Mouse (Mus musculus): Measurements from ENCODE around the gene Cd82. TPM values are rescaled to one million over a fixed set of nuclear protein-coding genes. Genes with fewer than 3 reads are reported as not detected.

Cd82 gene
- polyA plus RNA-seq, 1 experiment from 2014 or later, result 22.2 TPM

GRCm38 (mm10) chr2:93478744-93479143 is 15.8 kb upstream of the Cd82 start:
- no peak for TF ChIP-seq CTCF (IDR thresholded peaks at IDR 0.05; ENCODE audit: low read depth)
- H3K9ac ChIP-seq, result no peak overlapping the region
- H3K4me2 ChIP-seq, result no peak overlapping the region
- peak; percentile 25 for DNase-seq
- no peaks in the 10 kb centered on the region for H3K27me3 ChIP-seq (ENCODE audit: insufficient read depth, low read length)
- 40% methylated on average over 5 of the region's 5 CpGs for WGBS
- no peak for ATAC-seq (ENCODE audit: insufficient read depth)
- 0 out of 2 replicates have a peak overlapping the region, but pooled peaks have one; percentile 15 for H3K27ac ChIP-seq (ENCODE audit: low read depth)
- H3K9me3 ChIP-seq (ENCODE audit: low read depth, low read length), result no peaks in the 10 kb centered on the region
- no peaks in the 10 kb centered on the region for H3K4me1 ChIP-seq (ENCODE audit: insufficient read depth)
- H3K4me3 ChIP-seq (ENCODE audit: low read depth, low read length), result no peak overlapping the region
- H3K36me3 ChIP-seq (ENCODE audit: insufficient read depth), result no peaks in the 10 kb centered on the region

- no peak overlapping the region for H3K4me3 ChIP-seq (ENCODE audit: low read depth, low read length)
- ATAC-seq (ENCODE audit: insufficient read depth), result peak; percentile 51; the same call in 1 of the 2 replicates
- WGBS, result 50% methylated on average over 7 of the region's 7 CpGs
These were observed 14.6 kb upstream of the Cd82 start for GRCm38 (mm10) chr2:93477519-93477918.

GRCm38 (mm10) chr2:93476487-93476886 is 13.5 kb upstream of the Cd82 start:
- Histone ChIP-seq H3K9me3 (ENCODE audit: low read depth, low read length) (no peaks in the 10 kb centered on the region), H3K27me3 (ENCODE audit: insufficient read depth, low read length) (no peaks in the 10 kb centered on the region), H3K4me1 (ENCODE audit: insufficient read depth) (no peaks in the 10 kb centered on the region), H3K4me3 (ENCODE audit: low read depth, low read length) (no peak overlapping the region), H3K27ac (ENCODE audit: low read depth) (no peak overlapping the region), H3K4me2 (no peak overlapping the region), H3K36me3 (ENCODE audit: insufficient read depth) (no peaks in the 10 kb centered on the region), H3K9ac (no peak overlapping the region)
- DNase-seq (no peak), ATAC-seq (ENCODE audit: insufficient read depth) (no peak)
- no peak for TF ChIP-seq CTCF (IDR thresholded peaks at IDR 0.05; ENCODE audit: low read depth)
- 83% methylated on average over 7 of the region's 7 CpGs for WGBS

More at GRCm38 (mm10) chr2:93477519-93477918, 14.6 kb upstream of the Cd82 start:
- Histone ChIP-seq H3K4me1 (ENCODE audit: insufficient read depth) (no peaks in the 10 kb centered on the region), H3K9me3 (ENCODE audit: low read depth, low read length) (no peaks in the 10 kb centered on the region), H3K4me2 (no peak overlapping the region), H3K27me3 (ENCODE audit: insufficient read depth, low read length) (no peaks in the 10 kb centered on the region), H3K9ac (no peak overlapping the region), H3K27ac (ENCODE audit: low read depth) (no peak overlapping the region), H3K36me3 (ENCODE audit: insufficient read depth) (no peaks in the 10 kb centered on the region)
- peak; percentile 80 for DNase-seq
- peak; percentile 98 for TF ChIP-seq CTCF (IDR thresholded peaks at IDR 0.05; ENCODE audit: low read depth)

- no peak overlapping the region for H3K9ac ChIP-seq
- H3K36me3 ChIP-seq (ENCODE audit: insufficient read depth), result no peaks in the 10 kb centered on the region
- DNase-seq (peak; percentile 98), ATAC-seq (ENCODE audit: insufficient read depth) (peak; percentile 32)
- no peaks in the 10 kb centered on the region for H3K27me3 ChIP-seq (ENCODE audit: insufficient read depth, low read length)
- H3K4me2 ChIP-seq, result no peak overlapping the region
- peaks cover 4% of the 10 kb centered on the region; the same call in 1 of the 2 replicates for H3K4me1 ChIP-seq (ENCODE audit: insufficient read depth)
- no peak overlapping the region for H3K4me3 ChIP-seq (ENCODE audit: low read depth, low read length)
- H3K9me3 ChIP-seq (ENCODE audit: low read depth, low read length), result no peaks in the 10 kb centered on the region
- WGBS, result 2% methylated on average over 11 of the region's 11 CpGs
- no peak overlapping the region for H3K27ac ChIP-seq (ENCODE audit: low read depth)
- TF ChIP-seq CTCF (IDR thresholded peaks at IDR 0.05; ENCODE audit: low read depth), result peak; percentile 95
These were observed 12.1 kb upstream of the Cd82 start for GRCm38 (mm10) chr2:93475040-93475439.

GRCm38 (mm10) chr2:93473915-93474314 is 11.0 kb upstream of the Cd82 start:
- no peak for TF ChIP-seq CTCF (IDR thresholded peaks at IDR 0.05; ENCODE audit: low read depth)
- WGBS, result 80% methylated on average over 9 of the region's 9 CpGs
- no peaks in the 10 kb centered on the region for H3K27me3 ChIP-seq (ENCODE audit: insufficient read depth, low read length)
- H3K27ac ChIP-seq (ENCODE audit: low read depth), result no peak overlapping the region
- H3K4me2 ChIP-seq, result no peak overlapping the region
- H3K9me3 ChIP-seq (ENCODE audit: low read depth, low read length), result no peaks in the 10 kb centered on the region
- no peak overlapping the region for H3K4me3 ChIP-seq (ENCODE audit: low read depth, low read length)
- peaks cover 4% of the 10 kb centered on the region; the same call in 1 of the 2 replicates for H3K4me1 ChIP-seq (ENCODE audit: insufficient read depth)
- no peak for DNase-seq
- ATAC-seq (ENCODE audit: insufficient read depth), result no peak
- no peaks in the 10 kb centered on the region for H3K36me3 ChIP-seq (ENCODE audit: insufficient read depth)
- no peak overlapping the region for H3K9ac ChIP-seq

- Histone ChIP-seq H3K27me3 (ENCODE audit: insufficient read depth, low read length) (no peaks in the 10 kb centered on the region), H3K4me3 (ENCODE audit: low read depth, low read length) (no peak overlapping the region; the same call in 1 of the 2 replicates), H3K9me3 (ENCODE audit: low read depth, low read length) (no peaks in the 10 kb centered on the region), H3K27ac (ENCODE audit: low read depth) (no peak overlapping the region), H3K4me1 (ENCODE audit: insufficient read depth) (peaks cover 4% of the 10 kb centered on the region; the same call in 1 of the 2 replicates), H3K4me2 (peak overlapping the region; percentile 71; the same call in 1 of the 2 replicates), H3K36me3 (ENCODE audit: insufficient read depth) (no peaks in the 10 kb centered on the region), H3K9ac (no peak overlapping the region)
- ATAC-seq (ENCODE audit: insufficient read depth), result peak; percentile 25; the same call in 1 of the 2 replicates
- TF ChIP-seq CTCF (IDR thresholded peaks at IDR 0.05; ENCODE audit: low read depth), result peak; percentile 97
- 8% methylated on average over 3 of the region's 3 CpGs for WGBS
- peak; percentile 90 for DNase-seq
These were observed 8.1 kb upstream of the Cd82 start for GRCm38 (mm10) chr2:93470849-93471576.

GRCm38 (mm10) chr2:93470127-93470526 is 7.2 kb upstream of the Cd82 start:
- ATAC-seq (ENCODE audit: insufficient read depth) (peak; percentile 73), DNase-seq (peak; percentile 85)
- no peaks in the 10 kb centered on the region for H3K27me3 ChIP-seq (ENCODE audit: insufficient read depth, low read length)
- H3K36me3 ChIP-seq (ENCODE audit: insufficient read depth), result no peaks in the 10 kb centered on the region
- no peak for TF ChIP-seq CTCF (IDR thresholded peaks at IDR 0.05; ENCODE audit: low read depth)
- H3K9me3 ChIP-seq (ENCODE audit: low read depth, low read length), result no peaks in the 10 kb centered on the region
- 2% methylated on average over 9 of the region's 9 CpGs for WGBS
- peak overlapping the region; percentile 56 for H3K9ac ChIP-seq
- no peak overlapping the region for H3K27ac ChIP-seq (ENCODE audit: low read depth)
- peak overlapping the region; percentile 71 for H3K4me2 ChIP-seq
- H3K4me1 ChIP-seq (ENCODE audit: insufficient read depth), result peaks cover 4% of the 10 kb centered on the region; the same call in 1 of the 2 replicates
- peak overlapping the region; percentile 26 for H3K4me3 ChIP-seq (ENCODE audit: low read depth, low read length)
